Mouse (Mus musculus) heart, embryonic 16.5 days (tissue): ENCODE results near the gene Sass6. TPM values are rescaled to one million over a fixed set of nuclear protein-coding genes. Genes with fewer than 3 reads are reported as not detected.
"Not testable (repeated sequence)": the region's sequence is repeated elsewhere in the genome, so short reads cannot be mapped to it uniquely, and the experiment has no call there.

Experiments
- ATAC-seq: fragments of 200-750 bp; cut with Nextera tagmentation; replicated peaks from 2 replicates; pipeline ENCODE4 v1.8.0; 2017; ENCODE audit warnings: moderate number of reproducible peaks; ENCODE audit not compliant: insufficient read depth, low FRiP score; ENCODE audit errors: extremely low read depth
- H3K27ac ChIP-seq: fragments of 300-500 bp; sonication (generic); 2 replicates; pipeline ENCODE4 v1.5.1; 2014; ENCODE audit warnings: mild to moderate bottlenecking, low read length, control low read depth, moderate library complexity
- H3K27me3 ChIP-seq: fragments of 300-500 bp; sonication (generic); 2 replicates; pipeline ENCODE4 v1.6.1; 2014; ENCODE audit warnings: low read length, mixed read lengths; ENCODE audit not compliant: control insufficient read depth, insufficient read depth
- H3K36me3 ChIP-seq: fragments of 300-500 bp; sonication (generic); 2 replicates; pipeline ENCODE4 v1.6.1; 2014; ENCODE audit not compliant: control insufficient read depth, insufficient read depth
- H3K4me1 ChIP-seq: fragments of 300-500 bp; sonication (generic); 2 replicates; pipeline ENCODE4 v1.6.1; 2014; ENCODE audit warnings: low read length, mixed read lengths; ENCODE audit not compliant: control insufficient read depth, insufficient read depth
- H3K4me2 ChIP-seq: fragments of 300-500 bp; sonication (generic); 2 replicates; pipeline ENCODE4 v1.6.1; 2014; ENCODE audit warnings: low read depth, mild to moderate bottlenecking, control low read depth, low read length
- H3K4me3 ChIP-seq: fragments of 300-500 bp; sonication (generic); 2 replicates; pipeline ENCODE4 v1.5.1; 2014; ENCODE audit warnings: mild to moderate bottlenecking, control low read depth, low read length
- H3K9ac ChIP-seq: fragments of 300-500 bp; sonication (generic); 2 replicates; pipeline ENCODE4 v1.6.1; 2014; ENCODE audit warnings: low read length, control low read depth
- H3K9me3 ChIP-seq: fragments of 300-500 bp; sonication (generic); replicated peaks from 2 replicates; pipeline ENCODE4 v1.6.1; 2016; ENCODE audit warnings: low read length; ENCODE audit not compliant: control insufficient read depth
- WGBS: fragments of 180-500 bp; shearing (Covaris S2); extraction: QIAGEN DNeasy Blood & Tissue Kit; methylation state at CpG from one replicate; pipeline ENCODE4 v1.1.7; 2014; 5-methylcytosine and 5-hydroxymethylcytosine counted together
- polyA plus RNA-seq: library from polyadenylated mRNA; unstranded; fragments of >200 nt; fragmentation: Nextera tagmentation; extraction: Ambion mirVana; gene quantifications from 2 replicates; pipeline ENCODE4 v1.2.1, GENCODE M21; 2015

Sass6 gene
- polyA plus RNA-seq = 11.3 and 14.0 TPM in 2 replicates

- Histone ChIP-seq H3K9ac (peak within 1 kb of the TSS; percentile 92), H3K4me1 (peaks cover 6% of the 10 kb centered on the region), H3K9me3 (no peaks in the 10 kb centered on the region), H3K4me2 (peak within 1 kb of the TSS; percentile 81), H3K27me3 (no peaks in the 10 kb centered on the region), H3K4me3 (peak within 1 kb of the TSS; percentile 98), H3K36me3 (peaks cover 11% of the 10 kb centered on the region), H3K27ac (peak within 1 kb of the TSS; percentile 88)
- WGBS = under 1% methylated on average over 65 of the region's 65 CpGs
- peak; percentile 93 for ATAC-seq
Observed at GRCm38 (mm10) chr3:116594728-116595602, at the start of gene Sass6. TSS of gene Sass6 (plus strand) at chr3:116594982.

GRCm38 (mm10) chr3:116547430-116547829 is 47.4 kb upstream of the Sass6 start:
- Histone ChIP-seq H3K4me3 (no peak overlapping the region), H3K4me2 (no peak overlapping the region), H3K4me1 (peaks cover 2% of the 10 kb centered on the region; the same call in 1 of the 2 replicates), H3K27ac (no peak overlapping the region), H3K27me3 (no peaks in the 10 kb centered on the region), H3K9me3 (no peaks in the 10 kb centered on the region), H3K9ac (no peak overlapping the region), H3K36me3 (peaks cover 33% of the 10 kb centered on the region)
- WGBS = 88% methylated on average over 5 of the region's 5 CpGs
- ATAC-seq = no peak

- H3K36me3 ChIP-seq = peaks cover 14% of the 10 kb centered on the region
Observed at GRCm38 (mm10) chr3:116551362-116551761, 43.4 kb upstream of the Sass6 start.

GRCm38 (mm10) chr3:116561315-116561714 is 33.5 kb upstream of the Sass6 start:
- not testable (repeated sequence) for H3K4me3 ChIP-seq, H3K9me3 ChIP-seq, H3K4me2 ChIP-seq, H3K27me3 ChIP-seq, H3K36me3 ChIP-seq, H3K4me1 ChIP-seq, H3K9ac ChIP-seq, ATAC-seq
- H3K27ac ChIP-seq = peak overlapping the region; percentile 97; the same call in 1 of the 2 replicates
- WGBS = 95% methylated on average over 13 of the region's 14 CpGs

More at GRCm38 (mm10) chr3:116551362-116551761, 43.4 kb upstream of the Sass6 start:
- H3K4me2 ChIP-seq = no peak overlapping the region
- no peak overlapping the region for H3K27ac ChIP-seq
- H3K9ac ChIP-seq = no peak overlapping the region
- 82% methylated on average over 5 of the region's 5 CpGs for WGBS
- H3K27me3 ChIP-seq = no peaks in the 10 kb centered on the region
- no peaks in the 10 kb centered on the region for H3K9me3 ChIP-seq
- no peak for ATAC-seq
- no peaks in the 10 kb centered on the region for H3K4me1 ChIP-seq
- no peak overlapping the region for H3K4me3 ChIP-seq

GRCm38 (mm10) chr3:116562408-116563094 is 32.2 kb upstream of the Sass6 start, which contains the start of gene Lrrc39:
TSS of gene Lrrc39 (plus strand) at chr3:116562973.
- Histone ChIP-seq H3K36me3 (peaks cover 12% of the 10 kb centered on the region), H3K4me2 (peak within 1 kb of the TSS; percentile 60), H3K9ac (peak within 1 kb of the TSS; percentile 83), H3K27me3 (no peaks in the 10 kb centered on the region), H3K4me3 (peak within 1 kb of the TSS; percentile 61), H3K4me1 (peaks cover 7% of the 10 kb centered on the region), H3K9me3 (peaks cover 5% of the 10 kb centered on the region), H3K27ac (peak within 1 kb of the TSS; percentile 97)
- peak; percentile 88 for ATAC-seq
- 10% methylated on average over 7 of the region's 7 CpGs for WGBS

GRCm38 (mm10) chr3:116563095-116563492 is 31.7 kb upstream of the Sass6 start:
- H3K36me3 ChIP-seq = peaks cover 12% of the 10 kb centered on the region
- H3K4me3 ChIP-seq = peak overlapping the region; percentile 61
- H3K4me1 ChIP-seq = peaks cover 7% of the 10 kb centered on the region
- peak overlapping the region; percentile 44 for H3K4me2 ChIP-seq
- 13% methylated on average over 7 of the region's 7 CpGs for WGBS
- H3K27me3 ChIP-seq = no peaks in the 10 kb centered on the region
- H3K9me3 ChIP-seq = peaks cover 5% of the 10 kb centered on the region
- peak overlapping the region; percentile 97 for H3K27ac ChIP-seq
- H3K9ac ChIP-seq = peak overlapping the region; percentile 83
- peak; percentile 19; the same call in 1 of the 2 replicates for ATAC-seq

- H3K4me2 ChIP-seq = no peak overlapping the region
- no peak overlapping the region for H3K4me3 ChIP-seq
- no peak overlapping the region for H3K9ac ChIP-seq
- no peak for ATAC-seq
- no peak overlapping the region for H3K27ac ChIP-seq
- peaks cover 18% of the 10 kb centered on the region for H3K36me3 ChIP-seq
- H3K4me1 ChIP-seq = no peaks in the 10 kb centered on the region
- H3K9me3 ChIP-seq = peaks cover 5% of the 10 kb centered on the region
- H3K27me3 ChIP-seq = no peaks in the 10 kb centered on the region
- 38% methylated on average over 2 of the region's 2 CpGs for WGBS
Observed at GRCm38 (mm10) chr3:116570628-116571027, 24.2 kb upstream of the Sass6 start.

- Histone ChIP-seq H3K27ac (no peak overlapping the region), H3K4me3 (no peak overlapping the region), H3K9me3 (no peaks in the 10 kb centered on the region), H3K27me3 (no peaks in the 10 kb centered on the region), H3K4me2 (no peak overlapping the region), H3K9ac (no peak overlapping the region), H3K4me1 (no peaks in the 10 kb centered on the region), H3K36me3 (peaks cover 21% of the 10 kb centered on the region)
- no peak for ATAC-seq
- WGBS = 49% methylated on average over 3 of the region's 3 CpGs
Observed at GRCm38 (mm10) chr3:116577286-116577685, 17.5 kb upstream of the Sass6 start.

- Histone ChIP-seq H3K4me2 (no peak overlapping the region), H3K9ac (no peak overlapping the region), H3K27me3 (no peaks in the 10 kb centered on the region), H3K4me1 (no peaks in the 10 kb centered on the region), H3K36me3 (peaks cover 47% of the 10 kb centered on the region), H3K4me3 (no peak overlapping the region), H3K27ac (no peak overlapping the region), H3K9me3 (no peaks in the 10 kb centered on the region)
- 80% methylated on average over 9 of the region's 9 CpGs for WGBS
- ATAC-seq = no peak
Observed at GRCm38 (mm10) chr3:116582201-116582600, 12.6 kb upstream of the Sass6 start.
